In genomic region chr5:112886687-112887491, GRCm38 (mm10) we compare ENCODE assay signal across 9 mouse cellular contexts. TPM values are rescaled to one million over a fixed set of nuclear protein-coding genes. Genes with fewer than 3 reads are reported as not detected.
DNase-seq lines count a peak whose midpoint lies in the region; ATAC-seq and TF ChIP-seq lines count a peak whose summit lies in the region.
"Had no signal": no experiment of that assay in that cellular context is flagged by ENCODE, and none has a peak within 500 bp of the region (broad histone marks: within the 10 kb centered on the region; RNA-seq: fewer than 3 reads in every experiment).

No protein-coding gene starts in this region.

- no peaks in the 10 kb centered on the region for H3K9me3 ChIP-seq in heart, embryonic 10.5 days
- no peaks in the 10 kb centered on the region for H3K9me3 ChIP-seq in stomach, postnatal 0 days (ENCODE audit: control insufficient read depth, low read length)
- H3K9me3 ChIP-seq: stomach, embryonic 15.5 days had no signal

- peak; percentile 76 for DNase-seq in retina, postnatal 1 day
- DNase-seq in retina, embryonic 14.5 days (ENCODE audit: low spot score), result no peak
- DNase-seq in cerebellum, adult 9-11 months, result peak; percentile 71
- DNase-seq in heart, embryonic 10.5 days (ENCODE audit: low spot score), result no peak
- peak; percentile 64 for DNase-seq in kidney, postnatal 14 days
- DNase-seq in stomach, postnatal 0 days (ENCODE audit: low spot score), result no peak
- DNase-seq in c-Kit-positive CD71-positive TER-119-positive erythroid progenitor cells, embryonic 14.5 days (ENCODE audit: low spot score), result no peak
- no peak for DNase-seq in spleen, adult 12 weeks (ENCODE audit: low spot score)

- no peak overlapping the region for H3K4me3 ChIP-seq in heart, embryonic 10.5 days
- no peak overlapping the region for H3K4me3 ChIP-seq in stomach, postnatal 0 days (ENCODE audit: low read depth, low read length)
- H3K4me3 ChIP-seq: stomach, embryonic 15.5 days had no signal

- no peak for TF ChIP-seq EP300 in stomach, postnatal 0 days (optimal IDR thresholded peaks at IDR 0.05)

- WGBS in heart, embryonic 10.5 days, result 57% methylated on average over 17 of the region's 17 CpGs
- WGBS in stomach, postnatal 0 days, result 61% methylated on average over 17 of the region's 17 CpGs

- no peak for TF ChIP-seq CTCF in stomach, postnatal 0 days (IDR thresholded peaks at IDR 0.05; ENCODE audit: low read depth)

- ATAC-seq in stomach, postnatal 0 days (ENCODE audit: low FRiP score, low TSS enrichment), result 0 out of 2 replicates have a peak, but pooled peaks have one; percentile 12

- peaks cover 34% of the 10 kb centered on the region for H3K36me3 ChIP-seq in heart, embryonic 10.5 days
- no peaks in the 10 kb centered on the region for H3K36me3 ChIP-seq in stomach, postnatal 0 days (ENCODE audit: control insufficient read depth, insufficient read depth, low read length)
- H3K36me3 ChIP-seq: stomach, embryonic 15.5 days had no signal

- peaks cover 48% of the 10 kb centered on the region for H3K4me1 ChIP-seq in heart, embryonic 10.5 days
- no peaks in the 10 kb centered on the region for H3K4me1 ChIP-seq in stomach, postnatal 0 days (replicated peaks; ENCODE audit: control insufficient read depth, insufficient read depth)
- H3K4me1 ChIP-seq: stomach, embryonic 15.5 days had no signal

- peak overlapping the region; percentile 32; the same call in 1 of the 2 replicates for H3K27ac ChIP-seq in heart, embryonic 10.5 days
- no peak overlapping the region for H3K27ac ChIP-seq in stomach, postnatal 0 days (replicated peaks)
- H3K27ac ChIP-seq: stomach, embryonic 15.5 days had no signal

- no peaks in the 10 kb centered on the region for H3K27me3 ChIP-seq in heart, embryonic 10.5 days (ENCODE audit: insufficient read depth, poor library complexity, severe bottlenecking)
- H3K27me3 ChIP-seq in stomach, postnatal 0 days (ENCODE audit: control insufficient read depth, insufficient read depth, low read length), result no peaks in the 10 kb centered on the region
- H3K27me3 ChIP-seq: stomach, embryonic 15.5 days had no signal

- H3K9ac ChIP-seq in stomach, postnatal 0 days (ENCODE audit: low read length), result no peak overlapping the region
- H3K9ac ChIP-seq: stomach, embryonic 15.5 days had no signal

- H3K4me2 ChIP-seq in stomach, postnatal 0 days (replicated peaks; ENCODE audit: low read depth), result no peak overlapping the region
- H3K4me2 ChIP-seq: stomach, embryonic 15.5 days had no signal

RNA-seq across cellular contexts. Expression of gene Myo18b, which starts 9.3 kb away (rescaled TPM):
- 17.0 and 28.0 TPM in 2 replicates for polyA plus RNA-seq in heart, embryonic 10.5 days (2016; fragmentation: Nextera tagmentation; extraction: Ambion mirVana)
- polyA plus RNA-seq in stomach, postnatal 0 days (2015; fragmentation: Nextera tagmentation; extraction: Ambion mirVana), result 0.15 and 0.17 TPM in 2 replicates

Comparison
In these comparisons a context has a peak if more than half of its experiments do, and no peak if none do; other contexts are left out.
1. DNase-seq: peak in retina, postnatal 1 day (single experiment), cerebellum, adult 9-11 months (single experiment) and kidney, postnatal 14 days (single experiment); none in retina, embryonic 14.5 days (single experiment), heart, embryonic 10.5 days (single experiment), stomach, postnatal 0 days (single experiment), c-Kit-positive CD71-positive TER-119-positive erythroid progenitor cells, embryonic 14.5 days (single experiment) and spleen, adult 12 weeks (single experiment).
2. RNA of gene Myo18b, which starts 9.3 kb away (polyA plus RNA-seq): 17.0 to 28.0 TPM in heart, embryonic 10.5 days; 0.15 to 0.17 TPM in stomach, postnatal 0 days; every median in the first group is over 10 times any median in the second.